Mouse (Mus musculus): ENCODE data around the gene Tnfrsf9.
"Not testable (repeated sequence)": the region's sequence is repeated elsewhere in the genome, so short reads cannot be mapped to it uniquely, and the experiment has no call there.

The Tnfrsf9 gene

GRCm38 (mm10) chr4:150894718-150895501 lies 19.5 kb upstream of the Tnfrsf9 start:
- no peak for ATAC-seq (ENCODE audit: insufficient number of reproducible peaks, low FRiP score, low TSS enrichment)

GRCm38 (mm10) chr4:150896896-150897624 lies 17.3 kb upstream of the Tnfrsf9 start:
- ATAC-seq (ENCODE audit: insufficient number of reproducible peaks, low FRiP score, low TSS enrichment) = no peak

GRCm38 (mm10) chr4:150898716-150899365 lies 15.5 kb upstream of the Tnfrsf9 start:
- no peak for ATAC-seq (ENCODE audit: insufficient number of reproducible peaks, low FRiP score, low TSS enrichment)

- no peak for ATAC-seq (ENCODE audit: insufficient number of reproducible peaks, low FRiP score, low TSS enrichment)
These were observed 13.9 kb upstream of the Tnfrsf9 start for GRCm38 (mm10) chr4:150900486-150900885.

GRCm38 (mm10) chr4:150901651-150902050 lies 12.7 kb upstream of the Tnfrsf9 start:
- ATAC-seq (ENCODE audit: insufficient number of reproducible peaks, low FRiP score, low TSS enrichment) = no peak

GRCm38 (mm10) chr4:150902062-150902461 lies 12.3 kb upstream of the Tnfrsf9 start:
- ATAC-seq (ENCODE audit: insufficient number of reproducible peaks, low FRiP score, low TSS enrichment) = no peak

GRCm38 (mm10) chr4:150903091-150903742 lies 11.1 kb upstream of the Tnfrsf9 start:
- no peak for ATAC-seq (ENCODE audit: insufficient number of reproducible peaks, low FRiP score, low TSS enrichment)

- ATAC-seq (ENCODE audit: insufficient number of reproducible peaks, low FRiP score, low TSS enrichment) = no peak
These were observed 7.3 kb upstream of the Tnfrsf9 start for GRCm38 (mm10) chr4:150907099-150907498.

GRCm38 (mm10) chr4:150908512-150908911 lies 5.8 kb upstream of the Tnfrsf9 start:
- not testable (repeated sequence) for ATAC-seq (ENCODE audit: insufficient number of reproducible peaks, low FRiP score, low TSS enrichment)

- ATAC-seq (ENCODE audit: insufficient number of reproducible peaks, low FRiP score, low TSS enrichment) = peak; percentile 90
These were observed 4.8 kb upstream of the Tnfrsf9 start for GRCm38 (mm10) chr4:150909451-150910156.

- ATAC-seq (ENCODE audit: insufficient number of reproducible peaks, low FRiP score, low TSS enrichment) = 0 out of 2 replicates have a peak, but pooled peaks have one; percentile 8
These were observed 4.0 kb upstream of the Tnfrsf9 start for GRCm38 (mm10) chr4:150910164-150910951.

GRCm38 (mm10) chr4:150913743-150914142 lies 619 bp upstream of the Tnfrsf9 start:
- no peak for ATAC-seq (ENCODE audit: insufficient number of reproducible peaks, low FRiP score, low TSS enrichment)

- no peak for ATAC-seq (ENCODE audit: insufficient number of reproducible peaks, low FRiP score, low TSS enrichment)
These were observed 982 bp downstream of the Tnfrsf9 start for GRCm38 (mm10) chr4:150915181-150915906.

- ATAC-seq (ENCODE audit: insufficient number of reproducible peaks, low FRiP score, low TSS enrichment) = no peak
These were observed 3.1 kb downstream of the Tnfrsf9 start for GRCm38 (mm10) chr4:150917336-150918027.

GRCm38 (mm10) chr4:150921206-150921605 lies 6.8 kb downstream of the Tnfrsf9 start:
- no peak for ATAC-seq (ENCODE audit: insufficient number of reproducible peaks, low FRiP score, low TSS enrichment)

GRCm38 (mm10) chr4:150924308-150924707 lies 9.9 kb downstream of the Tnfrsf9 start:
- ATAC-seq (ENCODE audit: insufficient number of reproducible peaks, low FRiP score, low TSS enrichment) = no peak

GRCm38 (mm10) chr4:150924936-150925335 lies 10.6 kb downstream of the Tnfrsf9 start:
- no peak for ATAC-seq (ENCODE audit: insufficient number of reproducible peaks, low FRiP score, low TSS enrichment)

- ATAC-seq (ENCODE audit: insufficient number of reproducible peaks, low FRiP score, low TSS enrichment) = no peak
These were observed 11.6 kb downstream of the Tnfrsf9 start for GRCm38 (mm10) chr4:150925923-150926322.
